Comparison of ENCODE assay signal across 8 mouse cellular contexts in the genomic region with DNA sequence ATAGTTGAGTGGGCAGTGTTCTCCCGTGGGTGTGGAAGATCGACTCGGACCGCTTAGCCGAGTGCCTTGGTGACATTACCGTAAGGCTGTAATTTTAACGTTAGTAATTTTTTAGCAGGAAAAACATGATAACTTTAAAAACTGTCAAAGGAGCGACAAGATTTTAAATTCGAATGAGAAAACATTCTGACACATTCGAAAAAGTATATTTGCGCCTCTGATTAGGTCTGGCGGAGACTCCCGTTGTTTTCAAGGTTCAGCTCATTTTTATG. TPM values are rescaled to one million over a fixed set of nuclear protein-coding genes. Genes with fewer than 3 reads are reported as not detected.
DNase-seq lines count a peak whose midpoint lies in the region; ATAC-seq and TF ChIP-seq lines count a peak whose summit lies in the region.

No protein-coding gene starts in this region.

- no peak for ATAC-seq in liver, embryonic 12.5 days

- peak overlapping the region; percentile 94 for H3K9ac ChIP-seq in liver, embryonic 12.5 days

- 6% methylated on average over 13 of the region's 13 CpGs for WGBS in liver, embryonic 12.5 days (ENCODE audit: insufficient replicate concordance)

- intact Hi-C loops in gastrocnemius, adult 2 months (cut with DNase I): loop anchor here (1.0 kb wide), 1 partner anchor 11 kb away; a partner anchor contains a TSS
- intact Hi-C loops in left cerebral cortex, postnatal 36 days (cut with DNase I): loop anchor here (1.0 kb wide), 1 partner anchor 11 kb away; a partner anchor contains a TSS

- H3K4me2 ChIP-seq in liver, embryonic 12.5 days: peak overlapping the region; percentile 94

- no peaks in the 10 kb centered on the region for H3K36me3 ChIP-seq in testis, adult 2 months (ENCODE audit: control insufficient read depth, insufficient read depth, low read length)
- H3K36me3 ChIP-seq in liver, embryonic 12.5 days: peaks cover 11% of the 10 kb centered on the region

- H3K9me3 ChIP-seq in liver, embryonic 12.5 days (replicated peaks): no peaks in the 10 kb centered on the region

- H3K4me1 ChIP-seq in testis, adult 2 months (ENCODE audit: control insufficient read depth, insufficient read depth, low read length): peaks cover 4% of the 10 kb centered on the region
- H3K4me1 ChIP-seq in liver, embryonic 12.5 days: peaks cover 32% of the 10 kb centered on the region

- H3K4me3 ChIP-seq in gastrocnemius, adult 2 months: peak overlapping the region; percentile 100
- H3K4me3 ChIP-seq in testis, adult 2 months (ENCODE audit: control insufficient read depth, low read depth, low read length): peak overlapping the region; percentile 98
- H3K4me3 ChIP-seq in liver, embryonic 12.5 days: peak overlapping the region; percentile 91

- no peak for DNase-seq in gastrocnemius, adult 2 months
- DNase-seq in gastrocnemius, adult 8-10 months (ENCODE audit: low spot score in 2 of 2): no peak
- DNase-seq in testis, postnatal 10 days (ENCODE audit: low spot score): no peak
- DNase-seq in left cerebral cortex, postnatal 36 days (ENCODE audit: low spot score in 2 of 2): no peak
- DNase-seq in right cerebral cortex, postnatal 10 days (ENCODE audit: low spot score in 2 of 2): no peak
- DNase-seq in right cerebral cortex, adult 18-20 months: no peak

- H3K27me3 ChIP-seq in testis, adult 2 months (ENCODE audit: control insufficient read depth, insufficient read depth, low read length): no peaks in the 10 kb centered on the region
- H3K27me3 ChIP-seq in liver, embryonic 12.5 days (replicated peaks): peaks cover 34% of the 10 kb centered on the region

- TF ChIP-seq POLR2A in testis, adult 2 months (IDR thresholded peaks at IDR 0.05; ENCODE audit: control insufficient read depth, low read depth, low read length): no peak

- peak overlapping the region; percentile 99 for H3K27ac ChIP-seq in gastrocnemius, adult 2 months
- peak overlapping the region; percentile 94 for H3K27ac ChIP-seq in testis, adult 2 months (ENCODE audit: control insufficient read depth, insufficient read depth, low read depth, low read length)
- peak overlapping the region; percentile 93 for H3K27ac ChIP-seq in liver, embryonic 12.5 days

- no peak for TF ChIP-seq CTCF in gastrocnemius, adult 2 months (IDR thresholded peaks at IDR 0.05)
- no peak for TF ChIP-seq CTCF in testis, adult 2 months (IDR thresholded peaks at IDR 0.05; ENCODE audit: control insufficient read depth, insufficient read depth, insufficient replicate concordance, low read depth, low read length)

RNA-seq across cellular contexts. Expression of a gene that starts 0.8 kb away (rescaled TPM):
- total RNA-seq in gastrocnemius, adult 2 months (2021): 1 to 10 TPM; 4.5 to 4.6 TPM
- total RNA-seq in gastrocnemius, adult 8-10 months (2022): 1 to 10 TPM; 3.9 to 4.8 (median 4.5) TPM
- polyA plus RNA-seq in testis, adult 2 months (2012; rRNA removed): 41.8 and 43.6 TPM in 2 replicates
- polyA plus RNA-seq in liver, embryonic 12.5 days (2016; fragmentation: Nextera tagmentation; extraction: Ambion mirVana): 10.4 and 11.2 TPM in 2 replicates
- 10 to 100 TPM; 11.3 to 16.5 TPM for total RNA-seq in left cerebral cortex, postnatal 36 days (2021)

RNA-seq across cellular contexts. Expression of a gene that starts 8.1 kb away (rescaled TPM):
- total RNA-seq in gastrocnemius, adult 2 months (2021): 10 to 100 TPM; 31.1 to 32.5 TPM
- 10 to 100 TPM; 30.4 to 33.6 (median 32.1) TPM for total RNA-seq in gastrocnemius, adult 8-10 months (2022)
- polyA plus RNA-seq in testis, adult 2 months (2012; rRNA removed): 4.2 and 5.5 TPM in 2 replicates
- 10.0 and 10.3 TPM in 2 replicates for polyA plus RNA-seq in liver, embryonic 12.5 days (2016; fragmentation: Nextera tagmentation; extraction: Ambion mirVana)
- 10 to 100 TPM; 15.2 to 21.8 TPM for total RNA-seq in left cerebral cortex, postnatal 36 days (2021)

RNA-seq across cellular contexts. Expression of a gene that starts 11.7 kb away (rescaled TPM):
- total RNA-seq in gastrocnemius, adult 2 months (2021): 100 to 1,000 TPM in 1 of 2 experiments, 10 to 100 TPM in 1; 92.5 to 125 TPM
- 100 to 1,000 TPM; 125 to 158 (median 140) TPM for total RNA-seq in gastrocnemius, adult 8-10 months (2022)
- polyA plus RNA-seq in testis, adult 2 months (2012; rRNA removed): 17.1 TPM in 2 replicates
- 10.9 and 12.0 TPM in 2 replicates for polyA plus RNA-seq in liver, embryonic 12.5 days (2016; fragmentation: Nextera tagmentation; extraction: Ambion mirVana)
- 10 to 100 TPM; 14.4 to 18.0 TPM for total RNA-seq in left cerebral cortex, postnatal 36 days (2021)

RNA-seq across cellular contexts. Expression of a gene that starts 30.6 kb away (rescaled TPM):
- 1 to 10 TPM; 2.4 to 3.3 TPM for total RNA-seq in gastrocnemius, adult 2 months (2021)
- total RNA-seq in gastrocnemius, adult 8-10 months (2022): 1 to 10 TPM; 2.3 to 4.8 (median 3.1) TPM
- 18.2 and 22.4 TPM in 2 replicates for polyA plus RNA-seq in testis, adult 2 months (2012; rRNA removed)
- 11.4 and 12.2 TPM in 2 replicates for polyA plus RNA-seq in liver, embryonic 12.5 days (2016; fragmentation: Nextera tagmentation; extraction: Ambion mirVana)
- total RNA-seq in left cerebral cortex, postnatal 36 days (2021): 10 to 100 TPM; 10.3 to 13.3 TPM

RNA-seq across cellular contexts. Expression of a gene that starts 41.5 kb away (rescaled TPM):
- under 1 TPM; 0.53 to 0.59 TPM for total RNA-seq in gastrocnemius, adult 2 months (2021)
- total RNA-seq in gastrocnemius, adult 8-10 months (2022): 1 to 10 TPM in 1 of 4 experiments, under 1 TPM in 3; 0.32 to 1.3 (median 0.66) TPM
- 30.2 and 37.6 TPM in 2 replicates for polyA plus RNA-seq in testis, adult 2 months (2012; rRNA removed)
- 0.12 and 0.19 TPM in 2 replicates for polyA plus RNA-seq in liver, embryonic 12.5 days (2016; fragmentation: Nextera tagmentation; extraction: Ambion mirVana)
- under 1 TPM; 0.64 to 0.75 TPM for total RNA-seq in left cerebral cortex, postnatal 36 days (2021)

Comparison
In these comparisons a context has a peak if more than half of its experiments do, and no peak if none do; other contexts are left out.
1. RNA of a gene that starts 11.7 kb away (total RNA-seq): 125 to 158 TPM in gastrocnemius, adult 8-10 months and 92.5 to 125 TPM in gastrocnemius, adult 2 months; 14.4 to 18.0 TPM in left cerebral cortex, postnatal 36 days; every median in the first group is over 4 times any median in the second.
2. Peak in every context shown above with its lines, with median percentiles within 50 percentile points of each other: H3K27ac ChIP-seq and H3K4me3 ChIP-seq.